Mouse (Mus musculus) heart, adult 8-10 months (tissue): ENCODE measurements around the gene Dph3. TPM values are rescaled to one million over a fixed set of nuclear protein-coding genes. Genes with fewer than 3 reads are reported as not detected.
"Not testable (repeated sequence)": the region's sequence is repeated elsewhere in the genome, so short reads cannot be mapped to it uniquely, and the experiment has no call there.

Experiments used
- DNase-seq: peaks from one replicate; pipeline ENCODE4 v3.0.0; 2022; ENCODE audit warnings: low spot score
- total RNA-seq, 4 experiments: library from RNA; stranded (reverse); gene quantifications; 2 replicates each; pipeline ENCODE4 v1.2.4; 2022

The Dph3 gene
- 10 to 100 TPM; 73.7 to 91.2 (median 82.8) TPM for total RNA-seq

DNA sequence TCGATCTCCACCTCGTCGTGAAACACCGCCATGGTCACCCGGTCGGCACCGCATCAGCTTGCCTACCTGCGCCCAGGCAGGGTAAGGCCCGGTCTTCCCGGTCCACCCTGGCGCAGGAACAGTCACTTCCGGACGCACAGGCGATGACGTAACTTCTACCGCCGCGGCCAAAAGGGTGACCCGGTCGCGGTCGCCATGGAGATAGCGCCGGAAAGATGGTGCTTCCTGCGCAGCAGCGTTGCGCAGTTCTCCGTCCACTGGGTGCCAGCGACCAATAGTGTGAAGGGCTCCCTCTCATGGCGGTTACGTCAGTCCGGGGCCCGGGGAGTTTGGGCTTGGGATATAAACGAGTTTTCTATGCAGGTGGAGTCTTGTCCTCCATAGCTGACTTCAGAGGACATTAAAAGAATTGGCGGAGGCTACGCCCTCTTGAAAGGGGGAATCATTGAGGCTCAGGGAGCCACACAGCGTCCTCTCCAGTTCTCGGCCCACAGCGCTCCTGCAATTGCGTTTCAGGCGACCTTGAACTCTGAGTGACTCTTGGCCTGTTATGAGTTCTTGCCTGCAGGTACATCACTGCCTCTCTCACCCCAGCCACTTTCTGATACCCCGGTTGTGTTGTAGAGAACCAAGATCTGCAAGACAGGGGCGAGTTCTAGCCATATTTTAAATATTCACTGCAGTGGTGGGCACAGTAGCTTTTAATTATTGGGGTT, at the start of gene Dph3:
Gene Dph3, minus strand, starts transcription at position 244 of the 716 bp plus-strand sequence.
- peak; percentile 99 for DNase-seq

DNA sequence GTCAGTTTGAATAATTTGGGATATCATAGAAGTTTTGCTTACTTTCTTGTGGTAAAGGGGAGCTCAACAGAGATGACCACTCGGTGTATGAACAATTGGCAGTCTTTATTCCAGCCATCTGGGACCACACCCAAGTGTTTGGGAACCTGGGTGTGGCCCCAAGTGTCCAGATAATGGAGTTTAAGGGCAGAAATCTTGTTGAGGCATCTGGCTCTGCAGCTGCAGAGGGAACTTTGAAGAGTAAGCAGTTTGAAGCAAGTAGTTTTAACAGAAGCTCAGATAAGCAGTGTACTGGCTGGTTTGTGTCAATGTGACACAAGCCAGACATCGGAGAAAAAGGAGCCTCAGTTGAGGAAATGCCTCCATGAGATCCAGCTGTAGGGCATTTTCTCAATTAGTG, 48.8 kb upstream of the Dph3 start:
- peak; percentile 13 for DNase-seq

DNA sequence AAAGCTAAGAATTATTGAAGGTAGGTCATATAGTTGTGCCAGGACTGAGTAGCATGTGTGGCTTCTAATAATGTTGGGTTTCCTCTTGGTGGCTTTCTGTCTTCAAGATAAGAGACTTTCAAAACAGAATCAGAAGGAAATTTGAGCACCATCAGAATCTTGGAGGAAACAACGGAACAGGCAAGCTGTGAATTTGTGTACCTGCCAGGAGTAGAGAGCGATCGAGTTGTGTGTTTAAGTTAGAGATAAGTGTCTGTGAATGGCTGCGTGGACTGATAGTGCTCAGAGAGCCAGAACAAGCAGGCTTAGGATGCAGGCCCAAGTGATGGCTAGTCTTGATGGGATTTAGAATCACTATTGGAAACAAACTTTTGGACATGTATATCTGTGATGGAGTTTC, 46.3 kb upstream of the Dph3 start:
- no peak for DNase-seq

DNA sequence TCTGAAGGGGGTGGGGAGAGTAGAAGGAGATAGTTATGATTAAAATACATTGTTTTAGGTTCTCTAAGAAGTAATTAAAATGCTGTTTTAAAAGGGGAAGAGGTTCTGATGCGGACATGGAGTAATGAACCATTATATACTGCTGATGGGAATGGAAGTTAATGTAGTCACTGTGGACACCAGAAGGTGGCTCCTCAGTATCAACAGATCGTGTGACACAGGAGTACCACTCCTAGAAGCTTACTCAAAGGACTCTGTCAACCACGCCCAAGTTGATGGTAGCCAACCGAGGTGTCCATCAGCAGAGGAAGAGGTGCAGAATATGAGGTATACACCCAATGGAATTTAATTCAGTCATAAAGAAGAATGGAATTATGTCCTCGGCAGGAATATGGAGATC, 42.9 kb upstream of the Dph3 start:
- no peak for DNase-seq

DNA sequence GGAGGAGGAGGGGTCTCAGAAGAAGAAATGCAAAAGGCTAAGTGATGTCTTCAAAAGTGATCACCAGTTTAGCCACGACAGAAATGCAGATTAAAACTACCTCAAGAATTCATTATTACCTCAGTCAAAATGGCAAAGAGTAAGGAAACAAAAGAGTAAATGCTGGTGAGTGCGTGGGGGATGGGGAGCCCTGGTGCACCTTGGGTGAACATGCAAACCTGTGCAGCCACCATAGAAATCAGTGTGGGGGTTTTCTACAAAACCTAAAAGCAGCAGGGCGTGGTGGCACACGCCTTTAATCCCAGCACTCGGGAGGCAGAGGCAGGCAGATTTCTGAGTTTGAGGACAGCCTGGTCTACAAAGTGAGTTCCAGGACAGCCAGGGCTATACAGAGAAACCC, 39.7 kb upstream of the Dph3 start:
- not testable (repeated sequence) for DNase-seq

DNA sequence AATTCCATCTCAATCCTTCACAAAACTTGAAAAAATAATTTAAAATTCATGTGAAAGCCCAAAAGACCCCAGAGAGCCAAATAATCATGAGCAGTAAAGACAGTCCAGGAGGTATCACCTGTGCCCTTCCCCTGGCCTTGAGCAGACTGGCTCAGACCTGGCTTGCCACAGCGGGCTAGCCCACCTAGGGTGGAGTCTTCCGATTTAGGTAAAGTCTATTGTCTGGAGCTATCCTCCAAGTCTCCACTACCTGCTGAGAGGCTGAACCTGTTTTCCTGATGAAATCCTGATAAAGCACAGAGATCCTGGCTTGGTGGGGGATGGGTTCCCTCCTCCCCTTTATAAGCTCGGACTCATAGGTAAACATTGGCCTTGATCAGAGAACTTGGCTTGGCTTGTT, 38.7 kb upstream of the Dph3 start:
- DNase-seq: no peak

DNA sequence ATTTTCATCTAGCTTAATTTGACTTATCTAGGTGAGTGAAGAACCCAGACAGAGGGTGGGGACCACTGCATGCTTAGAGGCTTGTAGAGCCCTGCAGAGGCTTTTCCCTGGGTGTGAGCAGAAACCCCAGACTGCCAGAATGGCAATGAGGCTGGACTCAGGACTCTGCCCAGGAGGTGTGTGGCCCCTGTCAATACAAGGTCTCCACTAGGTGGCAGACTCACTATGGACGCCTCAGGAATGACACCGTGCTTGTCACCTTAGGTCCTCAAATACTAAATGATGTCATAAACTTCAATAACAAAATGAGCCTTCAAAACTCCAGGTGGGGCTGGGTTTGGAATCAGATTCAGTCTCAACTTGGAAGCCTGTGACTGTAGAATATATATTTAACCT, 36.4 kb upstream of the Dph3 start:
- peak; percentile 30 for DNase-seq

DNA sequence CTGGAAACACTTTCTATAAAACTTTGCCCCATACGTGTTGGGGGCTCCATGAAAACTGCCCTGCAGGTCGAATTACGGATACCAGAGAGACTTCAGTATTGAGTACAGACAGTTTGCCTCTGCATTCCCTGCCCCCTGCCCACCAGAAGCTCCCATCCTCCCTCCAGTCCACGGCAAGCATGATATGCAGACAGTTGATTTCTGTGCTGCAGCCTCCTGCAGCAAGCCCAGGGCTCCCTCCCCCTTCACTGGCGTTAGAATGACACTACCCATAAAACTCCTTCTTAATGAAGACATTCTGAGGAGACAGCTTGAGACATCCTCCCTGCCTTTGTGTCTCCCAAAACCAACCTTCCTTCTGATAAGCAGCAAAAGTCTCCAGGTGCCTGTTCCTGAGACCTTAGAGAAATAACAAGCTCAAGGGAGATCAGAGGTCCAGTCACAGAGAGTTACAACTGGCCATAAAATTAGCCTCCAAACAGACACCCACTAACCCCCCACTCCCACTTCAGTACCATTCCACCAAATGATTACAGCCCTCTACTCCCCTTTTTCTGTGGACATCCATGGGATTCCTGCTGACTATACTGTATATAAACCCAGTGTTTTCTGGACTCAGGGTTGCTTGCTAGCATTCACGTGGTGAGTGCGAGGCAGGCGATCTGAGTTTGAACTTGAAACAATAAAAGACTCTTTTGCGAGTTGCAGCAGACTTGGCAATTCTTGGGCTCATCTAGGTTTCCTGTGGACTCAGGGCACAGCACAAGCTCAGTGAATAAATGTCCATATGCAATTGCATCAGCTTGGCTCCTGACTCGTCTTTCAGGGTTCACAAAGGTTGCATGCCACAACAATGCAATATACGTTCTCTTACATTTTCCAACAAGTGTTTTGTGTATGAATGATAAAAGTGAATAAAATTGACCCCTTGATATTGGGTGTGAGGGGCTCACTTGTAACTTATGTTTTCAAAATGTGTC, 35.7 kb upstream of the Dph3 start:
- DNase-seq: no peak

DNA sequence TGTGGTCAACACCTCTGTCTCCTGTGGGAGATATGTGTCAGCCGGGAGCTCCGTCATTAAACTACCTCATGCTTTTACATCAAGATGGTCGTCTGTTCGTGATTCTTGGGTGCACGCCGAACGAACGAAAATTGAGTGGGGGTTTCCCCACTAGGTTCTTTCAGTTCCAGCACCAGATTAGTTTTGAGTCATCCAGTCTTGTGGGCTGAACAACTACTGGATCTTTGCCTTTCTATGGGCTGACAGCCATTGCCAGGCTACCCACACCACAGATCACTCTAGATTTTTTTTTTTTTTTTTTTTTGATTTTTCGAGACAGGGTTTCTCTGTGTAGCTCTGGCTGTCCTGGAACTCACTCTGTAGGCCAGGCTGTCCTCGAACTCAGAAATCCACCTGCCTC, 26.6 kb upstream of the Dph3 start:
- DNase-seq: not testable (repeated sequence)

DNA sequence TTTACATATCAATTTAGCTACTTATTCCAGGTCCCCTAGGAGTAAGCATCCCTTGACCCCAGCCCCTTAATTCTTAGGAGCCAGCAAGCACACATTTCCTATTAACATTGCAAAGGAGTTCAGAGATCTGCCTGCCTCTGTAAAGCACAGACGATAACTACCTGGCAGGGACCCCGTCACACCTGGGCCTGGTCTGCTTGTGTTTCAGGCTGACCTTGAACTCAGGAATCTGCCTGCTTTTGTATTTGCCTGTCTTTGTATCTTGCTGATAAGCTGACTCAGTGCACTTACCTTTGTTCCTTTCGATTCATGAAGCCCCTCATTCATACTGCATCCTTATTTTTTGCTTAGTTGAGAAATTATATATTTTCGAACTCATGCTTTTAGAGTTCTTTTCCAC, 21.4 kb upstream of the Dph3 start:
- no peak for DNase-seq

DNA sequence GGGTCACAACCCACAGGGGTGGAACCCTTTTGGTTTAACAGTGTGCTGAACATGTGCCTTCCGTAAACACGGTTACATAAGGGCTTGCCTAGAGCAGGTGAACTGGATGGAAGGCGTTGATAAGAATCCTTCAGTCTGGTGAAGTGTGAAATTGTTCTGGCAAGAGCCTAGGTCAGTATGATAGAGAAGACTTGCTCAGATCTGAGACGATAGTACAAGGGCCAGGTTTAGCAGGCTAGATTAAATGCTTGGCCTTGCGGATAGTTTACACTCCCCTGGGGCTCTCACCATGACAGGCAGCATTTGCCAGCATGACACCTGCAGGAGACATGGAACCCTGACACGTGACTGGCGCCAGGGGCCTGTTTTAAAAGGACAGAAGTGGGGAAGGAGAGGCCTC, 20.1 kb upstream of the Dph3 start:
- no peak for DNase-seq

DNA sequence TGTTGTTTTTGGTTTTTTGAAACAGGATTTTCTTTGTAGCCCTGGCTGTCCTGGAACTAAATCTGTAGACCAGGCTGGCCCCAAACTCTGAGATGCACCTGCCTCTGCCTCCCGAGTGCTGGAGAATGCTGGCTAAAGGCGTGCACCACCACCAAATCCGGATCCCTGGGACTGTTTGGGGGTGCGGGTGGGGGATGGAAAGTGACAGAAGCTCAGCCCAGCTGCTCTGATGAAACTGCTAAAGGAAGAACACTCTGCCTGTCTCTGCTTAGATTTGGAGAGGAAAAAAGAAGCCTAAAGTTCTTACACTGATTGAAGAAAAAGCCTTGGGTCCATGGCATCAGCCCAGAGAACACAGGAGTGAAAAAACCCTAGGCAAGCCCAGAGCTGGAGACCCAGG, 18.0 kb upstream of the Dph3 start:
- no peak for DNase-seq

DNA sequence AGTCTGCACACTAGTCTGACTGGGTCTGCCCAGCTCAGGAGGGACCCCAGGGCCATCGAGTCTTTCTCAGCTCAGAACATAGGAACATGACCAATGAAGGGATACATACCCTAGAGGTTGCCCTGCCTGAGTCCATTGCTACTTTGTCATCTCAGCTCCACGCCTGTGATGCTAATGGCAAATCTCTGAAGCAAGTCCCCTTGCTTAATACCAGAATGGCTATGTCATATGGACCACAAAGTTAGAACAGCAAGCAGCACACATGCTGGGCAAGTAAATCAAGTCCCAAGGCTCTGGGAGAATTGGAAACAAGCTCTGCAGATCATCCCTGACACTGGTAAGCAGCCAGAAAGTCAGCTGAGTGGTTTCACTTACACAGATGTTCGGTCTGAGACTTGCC, 13.4 kb upstream of the Dph3 start:
- DNase-seq: no peak

DNA sequence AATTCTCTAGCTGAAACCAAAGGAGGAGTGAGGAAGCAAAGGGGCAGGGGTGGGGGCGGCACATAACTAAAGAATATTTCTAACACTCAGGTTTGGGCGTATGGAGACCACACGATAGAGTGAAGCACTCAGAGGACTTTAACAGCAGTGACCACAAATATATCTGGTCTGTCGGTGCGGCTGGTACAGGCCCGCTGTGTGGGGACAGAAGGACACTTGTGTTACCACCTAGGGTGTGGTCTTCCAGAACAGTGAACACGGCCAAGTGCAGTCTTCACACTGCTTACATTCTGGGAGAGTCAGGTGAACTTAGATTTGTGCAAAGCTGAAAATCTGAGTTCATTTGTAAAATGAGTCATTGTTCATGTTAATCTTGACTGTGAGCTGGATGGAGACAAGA, 12.2 kb upstream of the Dph3 start:
- DNase-seq: no peak

DNA sequence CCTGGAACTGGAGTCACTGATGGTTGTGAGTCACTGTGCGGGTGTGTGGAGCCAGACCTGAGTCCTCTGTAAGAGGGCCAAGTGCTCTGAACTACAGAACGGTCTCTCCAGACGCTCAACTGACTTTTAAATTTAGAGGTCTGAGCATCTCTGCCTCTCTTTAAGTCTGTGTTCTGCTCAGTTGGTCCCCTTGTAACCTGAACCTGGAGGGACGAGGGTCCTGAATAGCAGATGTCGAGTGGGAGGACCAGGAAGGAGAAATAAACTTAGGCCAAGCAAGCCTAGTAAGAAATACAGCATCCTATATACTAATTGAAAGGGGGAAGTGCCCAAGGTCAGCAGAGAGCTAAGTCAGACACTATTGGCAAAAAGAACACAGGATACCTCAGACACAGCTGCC, 11.2 kb upstream of the Dph3 start:
- DNase-seq: no peak

DNA sequence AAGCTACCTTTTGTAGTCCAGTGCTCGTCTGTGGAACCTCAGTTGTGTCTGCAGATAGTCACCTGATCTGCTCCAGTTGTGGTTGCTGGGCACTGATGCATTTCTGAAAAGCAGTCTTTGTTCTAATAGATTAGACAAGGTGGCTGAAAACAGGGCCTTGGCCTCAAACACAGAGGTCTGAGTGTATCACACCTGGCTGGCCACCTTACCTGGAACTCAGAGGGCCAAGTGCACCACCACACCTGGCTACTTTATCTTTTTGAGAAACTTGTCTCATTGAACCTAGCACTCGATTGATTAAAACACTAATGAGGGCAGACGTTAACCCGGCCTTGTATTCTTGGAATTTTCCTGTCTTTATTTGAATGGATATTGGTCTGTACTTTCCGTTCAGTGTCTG, 10.1 kb upstream of the Dph3 start:
- no peak for DNase-seq

DNA sequence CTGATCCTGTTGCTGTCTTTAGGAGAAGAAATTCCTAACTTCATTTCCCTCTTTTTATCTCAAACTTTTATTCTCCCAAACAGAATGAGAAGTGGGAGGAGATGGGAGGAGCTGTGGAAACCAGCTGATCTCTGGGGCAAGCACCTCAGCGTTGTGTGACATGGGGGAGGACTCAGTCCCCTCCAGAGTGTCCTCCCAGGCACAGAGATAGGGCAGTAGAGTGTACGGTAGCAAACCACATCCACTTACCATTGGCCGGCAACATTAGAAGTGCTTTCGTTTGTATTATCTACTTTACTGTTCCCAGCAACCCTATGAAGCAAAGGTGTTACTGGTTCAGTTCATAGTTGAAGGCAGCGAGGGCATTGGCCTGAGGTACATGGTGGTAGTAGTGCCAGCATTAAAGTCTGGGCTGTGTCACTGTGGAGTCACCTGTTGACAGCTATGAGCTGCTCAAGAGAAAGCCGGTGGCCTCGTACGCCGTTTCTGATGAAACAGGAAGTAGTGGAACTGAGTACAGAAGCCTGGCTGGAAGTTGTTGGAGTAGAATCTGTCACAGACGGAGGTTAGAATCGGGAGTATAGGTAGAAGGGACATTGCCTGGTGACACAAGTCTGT, 8.1 kb upstream of the Dph3 start:
- DNase-seq: no peak

DNA sequence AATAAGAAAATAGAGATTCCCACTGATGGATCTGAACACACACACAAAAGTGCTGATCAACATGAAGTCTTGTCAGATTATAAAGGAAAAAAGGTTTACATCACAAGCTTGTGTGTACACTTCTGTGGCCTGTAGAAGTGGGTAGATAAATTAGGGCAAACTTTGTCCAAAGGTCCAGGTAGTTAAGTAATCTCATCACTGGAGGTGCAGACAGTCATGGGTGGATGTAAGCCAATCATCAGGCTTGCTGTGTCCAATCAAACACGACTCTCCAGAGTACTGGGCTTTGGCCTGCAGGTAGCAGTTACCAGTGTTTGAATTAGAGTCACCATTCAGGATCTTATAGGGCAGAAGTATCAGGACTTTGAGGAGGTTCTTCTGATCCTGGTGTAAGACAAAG, 7.5 kb upstream of the Dph3 start:
- DNase-seq: no peak

DNA sequence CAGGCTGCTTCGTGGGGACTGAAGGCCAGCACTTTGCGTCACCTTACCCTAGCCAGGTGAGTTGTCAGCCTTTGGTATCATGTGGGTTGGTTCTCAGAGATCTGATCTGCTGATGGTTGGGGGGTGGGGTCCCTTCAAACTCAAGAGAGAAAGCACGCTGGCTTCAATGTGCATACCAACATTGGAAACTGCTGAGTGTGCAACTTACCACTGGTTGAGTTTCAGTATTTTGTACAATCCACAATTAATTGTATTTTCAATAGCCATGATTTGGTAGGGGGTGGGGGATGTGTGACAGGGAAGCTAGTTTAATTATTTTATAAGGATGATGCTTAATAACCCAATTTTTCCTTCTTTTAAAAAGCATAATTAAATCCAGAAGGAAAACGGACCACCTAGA, 6.2 kb upstream of the Dph3 start:
- no peak for DNase-seq

DNA sequence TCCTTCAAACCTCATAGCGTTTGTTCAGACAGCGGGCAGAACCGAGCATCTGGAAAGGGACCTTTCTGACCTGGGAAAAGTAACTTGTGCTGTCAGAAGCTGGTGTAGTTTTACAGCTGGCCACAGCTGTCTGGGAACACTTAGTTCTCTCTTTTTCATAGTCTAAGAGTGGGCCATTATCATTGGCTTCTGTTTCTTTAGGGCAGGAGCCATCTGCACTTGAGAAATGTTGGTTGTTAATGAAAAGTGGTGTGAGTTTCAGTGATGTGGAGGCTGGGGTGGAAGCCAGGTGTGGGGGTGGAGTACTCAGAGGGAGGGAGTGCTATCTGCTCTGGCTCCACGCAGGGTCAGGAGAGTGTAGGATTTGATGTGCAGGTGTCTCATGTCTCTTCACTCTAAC, 5.6 kb upstream of the Dph3 start:
- DNase-seq: peak; percentile 26

DNA sequence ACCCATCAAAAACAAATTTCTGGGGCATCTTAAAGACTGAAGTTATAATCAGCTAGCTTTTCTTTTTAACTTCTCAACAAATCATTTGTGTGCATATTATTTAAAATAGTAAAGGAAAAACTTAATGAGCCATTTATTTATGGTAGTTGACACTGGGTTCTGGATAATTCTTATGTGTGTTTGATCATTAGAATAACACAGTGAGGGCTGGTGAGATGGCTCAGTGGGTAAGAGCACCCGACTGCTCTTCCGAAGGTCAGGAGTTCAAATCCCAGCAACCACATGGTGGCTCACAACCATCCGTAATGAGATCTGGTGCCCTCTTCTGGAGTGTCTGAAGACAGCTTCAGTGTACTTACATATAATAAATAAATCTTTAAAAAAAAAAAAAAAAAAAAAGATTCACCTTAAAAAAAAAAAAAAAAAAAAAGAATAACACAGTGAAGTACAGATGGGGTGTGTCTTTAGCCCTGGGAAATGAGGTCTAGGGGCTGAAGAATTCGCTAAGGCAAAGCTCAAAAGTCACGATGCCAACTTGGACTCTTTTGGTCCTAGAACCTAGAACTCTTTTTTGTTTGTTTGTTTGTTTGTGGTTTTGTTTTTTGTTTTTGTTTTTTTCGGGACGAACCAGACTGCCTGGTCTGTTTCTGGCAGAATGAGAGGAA, 2.2 kb upstream of the Dph3 start:
- not testable (repeated sequence) for DNase-seq

DNA sequence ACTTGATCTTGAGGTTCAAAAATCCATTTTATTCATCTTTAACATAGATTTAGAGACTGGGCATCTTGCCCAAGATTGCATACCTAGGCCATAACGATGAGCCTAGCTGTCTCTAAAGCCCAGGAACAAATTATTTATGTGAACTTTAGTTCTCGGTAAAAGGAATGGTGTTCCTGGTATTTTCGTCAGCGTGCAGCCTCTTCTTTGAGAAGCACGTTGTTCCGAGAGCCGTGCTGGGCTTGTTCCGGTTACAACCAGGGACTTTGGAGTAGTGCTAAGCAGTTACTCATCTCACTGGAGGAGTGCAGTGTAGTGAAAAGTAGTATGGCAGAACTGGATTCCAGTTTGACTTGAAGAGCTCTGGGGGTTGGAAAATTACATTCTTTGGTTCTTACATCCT, 697 bp upstream of the Dph3 start:
- DNase-seq: no peak
